Mouse (Mus musculus) liver, postnatal 0 days (tissue): ENCODE data around the gene Qars. TPM values are rescaled to one million over a fixed set of nuclear protein-coding genes. Genes with fewer than 3 reads are reported as not detected.

ENCODE experiments used
- ATAC-seq: fragments of 200-750 bp; cut with Nextera tagmentation; 2 replicates; pipeline ENCODE4 v1.8.0; 2017; ENCODE audit warnings: mild to moderate bottlenecking, moderate library complexity
- DNase-seq: peaks from one replicate; pipeline ENCODE4 v3.0.0-alpha.2; 2016
- H3K27ac ChIP-seq: fragments of 300-500 bp; sonication (generic); 2 replicates; pipeline ENCODE4 v1.5.1; 2014; ENCODE audit warnings: antibody characterized with exemption, moderate library complexity, mild to moderate bottlenecking, low read depth
- H3K27me3 ChIP-seq: fragments of 300-500 bp; sonication (generic); 2 replicates; pipeline ENCODE4 v1.6.1; 2014; ENCODE audit warnings: low read length, control low read depth, mixed read lengths; ENCODE audit not compliant: insufficient read depth
- H3K36me3 ChIP-seq: fragments of 300-500 bp; sonication (generic); replicated peaks from 2 replicates; pipeline ENCODE4 v1.6.1; 2014; ENCODE audit warnings: mild to moderate bottlenecking, control low read depth, low read length, moderate library complexity, mixed read lengths; ENCODE audit not compliant: insufficient read depth
- H3K4me1 ChIP-seq: fragments of 300-500 bp; sonication (generic); 2 replicates; pipeline ENCODE4 v1.6.1; 2014; ENCODE audit warnings: antibody characterized with exemption, mild to moderate bottlenecking, control low read depth; ENCODE audit not compliant: insufficient read depth
- H3K4me2 ChIP-seq: fragments of 300-500 bp; sonication (generic); 2 replicates; pipeline ENCODE4 v1.6.1; 2014; ENCODE audit warnings: low read depth, mild to moderate bottlenecking, low read length, moderate library complexity, mixed read lengths
- H3K4me3 ChIP-seq: fragments of 300-500 bp; sonication (generic); 2 replicates; pipeline ENCODE4 v1.5.1; 2014; ENCODE audit warnings: low read depth, low read length
- H3K9ac ChIP-seq: fragments of 300-500 bp; sonication (generic); replicated peaks from 2 replicates; pipeline ENCODE4 v1.6.1; 2014; ENCODE audit warnings: mild to moderate bottlenecking, moderate library complexity
- H3K9me3 ChIP-seq: fragments of 300-500 bp; sonication (generic); 2 replicates; pipeline ENCODE4 v1.6.1; 2016; ENCODE audit warnings: mild to moderate bottlenecking, control low read depth, low read length, mixed read lengths
- CTCF ChIP-seq: sonication (generic); IDR thresholded peaks from 2 replicates; pipeline ENCODE4 v1.5.1; 2016; ENCODE audit warnings: antibody characterized with exemption, low read depth
- EP300 ChIP-seq: IDR thresholded peaks from 2 replicates; pipeline ENCODE4 v1.6.1; 2016; ENCODE audit warnings: antibody characterized with exemption, low read depth, mild to moderate bottlenecking
- WGBS: fragments of 180-500 bp; shearing (Covaris S2); extraction: QIAGEN DNeasy Blood & Tissue Kit; methylation state at CpG from one replicate; pipeline ENCODE4 v1.1.7; 2014; ENCODE audit not compliant: insufficient replicate concordance; 5-methylcytosine and 5-hydroxymethylcytosine counted together
- polyA plus RNA-seq: library from polyadenylated mRNA; unstranded; fragments of >200 nt; fragmentation: Nextera tagmentation; extraction: Ambion mirVana; gene quantifications from 2 replicates; pipeline ENCODE4 v1.2.1, GENCODE M21; 2015

Qars gene
- polyA plus RNA-seq, 1 experiment from 2014 or later = 33.0 TPM

DNA sequence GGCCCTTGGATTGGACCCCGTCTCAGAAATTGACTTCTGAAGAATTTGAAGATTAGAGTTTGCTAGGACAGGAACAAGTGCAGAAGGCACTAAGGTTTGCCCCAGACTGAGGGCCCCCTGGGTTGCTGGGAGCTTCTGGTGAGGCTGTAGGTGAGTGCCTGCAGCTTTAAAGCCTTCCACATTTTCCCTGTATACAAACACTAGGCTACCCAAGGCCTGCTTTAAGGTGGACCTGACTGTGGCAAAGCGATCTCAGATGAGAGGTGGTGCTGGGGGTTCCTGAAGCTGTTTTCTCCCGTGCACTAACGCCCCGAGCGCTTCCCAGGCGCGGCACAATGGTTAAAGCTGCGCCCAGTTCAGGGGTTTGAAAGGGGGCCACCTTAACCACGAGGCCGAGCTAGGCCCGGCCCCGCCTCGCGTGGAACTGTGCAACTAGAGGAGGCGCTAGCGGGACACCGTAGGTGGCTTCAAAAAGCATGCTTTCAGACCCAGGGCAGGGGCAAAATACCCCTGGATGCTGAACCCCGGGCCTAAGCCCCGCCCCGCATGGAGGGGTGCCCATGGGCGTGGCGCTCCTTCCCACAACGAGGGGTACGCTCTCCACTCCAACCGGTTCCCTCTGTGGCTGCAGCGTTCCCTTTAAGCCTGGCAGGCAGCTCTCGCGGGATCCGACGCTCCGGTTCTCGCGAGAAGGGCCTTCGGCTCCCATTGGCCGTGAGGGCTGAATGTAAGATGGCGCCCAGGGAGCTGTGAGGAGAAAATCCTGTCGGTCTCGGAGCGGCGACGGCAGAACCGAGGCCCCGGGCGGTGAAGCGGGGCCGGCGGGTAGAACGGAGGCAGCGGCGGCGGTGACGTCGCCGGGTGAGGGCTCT lies 9.1 kb downstream of the Qars start, which contains the start of gene Qrich1:
Gene Qrich1, plus strand, starts transcription at position 427 of the 872 bp plus-strand sequence.
- Histone ChIP-seq H3K9me3 (no peaks in the 10 kb centered on the region), H3K4me2 (peak within 1 kb of the TSS; percentile 84), H3K27me3 (no peaks in the 10 kb centered on the region), H3K9ac (peak within 1 kb of the TSS; percentile 97), H3K27ac (peak within 1 kb of the TSS; percentile 100), H3K36me3 (peaks cover 51% of the 10 kb centered on the region), H3K4me1 (peaks cover 17% of the 10 kb centered on the region), H3K4me3 (peak within 1 kb of the TSS; percentile 99)
- ATAC-seq = peak; percentile 91
- peak; percentile 95 for DNase-seq
- TF ChIP-seq EP300 (peak; percentile 91), CTCF (peak; percentile 13; the same call in 1 of the 2 replicates)
- 2% methylated on average over 55 of the region's 55 CpGs for WGBS

DNA sequence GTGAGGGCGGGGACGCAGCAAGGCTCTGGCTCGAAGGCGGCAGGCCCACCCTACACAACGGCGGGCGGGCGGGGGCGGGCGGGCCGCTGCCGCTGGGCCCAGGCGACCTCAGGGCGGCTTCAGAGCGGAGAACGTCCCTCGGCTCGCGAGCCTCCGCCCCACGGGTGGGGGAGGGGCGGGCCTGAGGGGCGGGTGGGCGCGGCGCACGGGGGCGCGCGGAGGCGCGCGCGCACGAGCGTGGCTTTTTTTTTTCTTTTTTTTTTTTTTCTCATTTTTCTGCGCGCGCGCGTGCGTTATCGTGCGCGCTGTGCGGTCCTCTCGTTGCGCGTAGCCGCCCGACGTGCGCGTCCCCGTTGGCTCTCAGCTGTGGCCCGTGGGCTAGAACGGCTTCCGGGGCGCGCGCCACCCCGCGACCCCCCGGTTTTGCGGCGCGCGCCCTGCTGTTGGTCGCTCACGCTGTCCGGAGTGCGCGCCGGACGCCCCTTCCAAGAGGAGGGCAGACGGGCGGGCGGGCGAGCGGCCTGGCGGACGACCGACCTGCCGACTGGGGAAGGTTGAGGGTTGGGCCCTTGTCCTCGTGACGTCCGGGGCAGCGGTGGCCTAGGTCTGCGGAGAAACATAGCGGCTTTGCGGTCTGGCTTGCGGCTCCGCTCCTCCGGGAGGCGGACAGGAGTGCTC lies 9.9 kb downstream of the Qars start:
- H3K9me3 ChIP-seq = no peaks in the 10 kb centered on the region
- WGBS = 1% methylated on average over 72 of the region's 95 CpGs

DNA sequence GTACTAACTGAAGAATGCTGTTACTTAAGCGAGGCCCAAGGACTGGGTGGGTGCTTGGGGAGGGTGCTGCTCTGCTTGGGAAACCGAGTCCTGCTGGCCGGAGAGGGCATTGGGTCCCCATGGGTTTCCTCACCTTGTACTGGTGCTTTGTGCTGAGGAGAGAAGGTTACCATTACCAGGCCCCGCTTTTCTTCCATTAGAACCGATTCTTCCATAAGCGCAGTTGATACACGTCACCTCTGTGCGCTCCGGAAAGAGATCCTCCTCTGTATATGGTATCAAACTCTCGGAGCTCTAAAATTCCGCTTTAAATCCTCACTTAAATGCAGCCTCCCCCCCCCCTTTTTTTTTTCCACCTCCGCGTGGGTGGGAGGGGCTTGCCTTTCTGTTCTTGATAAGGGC lies 10.4 kb downstream of the Qars start:
- ATAC-seq = peak; percentile 17

More for the DNA sequence above, 9.9 kb downstream of the Qars start:
- Histone ChIP-seq H3K27ac (peak overlapping the region; percentile 100), H3K27me3 (no peaks in the 10 kb centered on the region), H3K36me3 (peaks cover 47% of the 10 kb centered on the region), H3K9ac (peak overlapping the region; percentile 97), H3K4me1 (peaks cover 17% of the 10 kb centered on the region), H3K4me2 (peak overlapping the region; percentile 84), H3K4me3 (peak overlapping the region; percentile 99)
- TF ChIP-seq EP300 (no peak), CTCF (no peak)
- ATAC-seq (peak; percentile 82), DNase-seq (peak; percentile 88)

DNA sequence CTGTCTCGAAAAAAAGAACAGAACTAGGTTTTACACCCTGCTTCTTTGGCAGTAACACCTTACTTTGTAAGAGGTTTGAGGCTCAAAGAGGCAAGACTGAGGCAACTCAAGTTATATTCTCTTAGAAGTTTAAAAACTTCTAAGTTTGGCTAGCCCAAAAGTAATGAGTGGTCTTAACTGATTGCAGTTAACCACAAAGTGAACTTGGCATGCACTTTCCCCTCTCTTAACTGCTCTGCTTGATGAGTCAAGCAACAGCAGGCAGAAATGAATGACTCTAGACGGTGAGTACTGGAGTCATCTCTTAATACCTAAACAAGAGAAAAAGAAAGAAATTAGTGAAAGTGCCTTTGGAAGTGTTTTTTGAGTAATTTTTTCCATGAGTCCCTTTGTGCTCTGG lies 14.1 kb downstream of the Qars start:
- H3K9ac ChIP-seq = no peak overlapping the region
- no peak for ATAC-seq

More for the DNA sequence above, 10.4 kb downstream of the Qars start:
- Histone ChIP-seq H3K27ac (peak overlapping the region; percentile 100), H3K4me2 (peak overlapping the region; percentile 84), H3K4me1 (peaks cover 17% of the 10 kb centered on the region), H3K9me3 (no peaks in the 10 kb centered on the region), H3K9ac (peak overlapping the region; percentile 97), H3K27me3 (no peaks in the 10 kb centered on the region), H3K4me3 (peak overlapping the region; percentile 99), H3K36me3 (peaks cover 42% of the 10 kb centered on the region)
- under 1% methylated on average over 13 of the region's 13 CpGs for WGBS
- TF ChIP-seq CTCF = 0 out of 2 replicates have a peak, but pooled peaks have one; percentile 6
- TF ChIP-seq EP300 = no peak
- DNase-seq = no peak

DNA sequence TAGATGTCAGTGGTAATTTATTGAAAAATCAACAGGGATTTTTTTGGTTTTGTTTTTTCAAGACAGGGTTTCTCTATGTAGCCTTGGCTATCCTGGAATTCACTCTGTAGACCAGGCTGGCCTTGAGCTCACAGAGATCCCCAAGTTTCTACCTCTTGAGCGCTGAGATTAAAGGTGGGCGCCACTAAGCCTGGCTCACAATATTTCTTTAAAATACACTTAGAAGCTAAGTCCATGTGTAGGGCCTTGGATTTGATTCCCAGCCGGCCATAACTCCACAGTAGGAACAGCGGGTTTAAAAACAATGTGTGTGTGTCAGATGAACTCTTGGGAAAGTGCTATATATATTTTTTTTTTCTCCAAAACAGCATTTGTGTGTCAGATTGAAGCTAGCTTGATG lies 15.8 kb downstream of the Qars start:
- TF ChIP-seq EP300 (no peak), CTCF (no peak)
- Histone ChIP-seq H3K4me2 (no peak overlapping the region), H3K36me3 (peaks cover 25% of the 10 kb centered on the region), H3K9ac (no peak overlapping the region), H3K4me3 (no peak overlapping the region), H3K27me3 (no peaks in the 10 kb centered on the region), H3K27ac (no peak overlapping the region), H3K9me3 (no peaks in the 10 kb centered on the region), H3K4me1 (peaks cover 14% of the 10 kb centered on the region; the same call in 1 of the 2 replicates)
- WGBS = 96% methylated on average over 4 of the region's 4 CpGs
- ATAC-seq (no peak), DNase-seq (no peak)

More for the DNA sequence above, 14.1 kb downstream of the Qars start:
- Histone ChIP-seq H3K4me2 (no peak overlapping the region), H3K27me3 (no peaks in the 10 kb centered on the region), H3K4me3 (no peak overlapping the region), H3K4me1 (peaks cover 14% of the 10 kb centered on the region; the same call in 1 of the 2 replicates), H3K9me3 (no peaks in the 10 kb centered on the region), H3K36me3 (peaks cover 19% of the 10 kb centered on the region), H3K27ac (no peak overlapping the region)
- no peak for TF ChIP-seq EP300
- TF ChIP-seq CTCF = no peak
- WGBS = 71% methylated on average over 2 of the region's 2 CpGs
- no peak for DNase-seq

DNA sequence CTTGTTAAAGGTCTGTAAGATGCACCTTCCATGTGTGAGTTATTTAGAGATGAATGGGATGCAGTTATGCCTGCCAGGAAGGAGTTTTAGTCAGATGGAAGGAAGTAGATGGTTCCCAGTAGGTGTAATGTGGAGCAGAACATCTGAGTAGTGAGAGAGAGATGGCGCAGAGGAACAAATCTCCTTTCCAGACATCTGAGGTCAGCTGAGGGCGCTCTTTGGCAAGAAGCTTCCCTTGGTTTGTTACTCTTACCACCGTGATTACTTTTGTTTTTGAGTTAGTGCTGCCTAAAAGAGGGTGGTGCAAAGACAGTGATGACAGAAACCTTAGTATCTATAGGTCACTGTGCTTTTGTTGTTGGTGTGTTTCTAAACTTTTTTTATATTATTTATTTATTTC lies 17.9 kb downstream of the Qars start:
- Histone ChIP-seq H3K9ac (no peak overlapping the region), H3K4me3 (no peak overlapping the region), H3K4me2 (no peak overlapping the region), H3K27me3 (no peaks in the 10 kb centered on the region), H3K27ac (no peak overlapping the region), H3K4me1 (0 out of 2 replicates have a peak, but pooled peaks cover 4% of the 10 kb centered on the region), H3K9me3 (no peaks in the 10 kb centered on the region), H3K36me3 (peaks cover 35% of the 10 kb centered on the region)
- TF ChIP-seq EP300 = no peak
- 0 out of 2 replicates have a peak, but pooled peaks have one; percentile 3 for TF ChIP-seq CTCF
- 77% methylated on average over 3 of the region's 3 CpGs for WGBS
- no peak for DNase-seq
- no peak for ATAC-seq
